Mouse (Mus musculus): Measurements from ENCODE around the gene Mrpl33. TPM values are rescaled to one million over a fixed set of nuclear protein-coding genes. Genes with fewer than 3 reads are reported as not detected.

Mrpl33 gene
- polyA plus RNA-seq, 1 experiment: 97.5 TPM

DNA sequence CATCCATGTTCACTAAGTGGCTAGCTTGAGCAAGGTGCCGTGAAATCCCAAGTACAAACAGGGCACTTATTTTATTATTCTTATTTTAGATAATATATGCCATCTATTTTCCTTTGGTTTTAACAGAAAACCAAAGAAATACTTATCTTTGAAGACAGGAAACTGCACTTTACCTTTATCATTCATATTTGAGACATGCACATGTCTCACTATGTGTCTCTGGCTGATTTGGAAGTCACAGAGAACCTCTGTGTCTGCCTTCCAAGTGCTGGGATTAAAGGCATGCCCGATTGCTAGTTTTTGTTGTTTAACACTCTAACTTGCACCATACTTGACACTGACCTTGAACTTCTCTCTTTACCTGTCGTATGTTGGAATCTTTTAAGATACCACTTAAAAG lies 91.2 kb downstream of the Mrpl33 start:
- no peak for DNase-seq (ENCODE audit: extremely low spot score in 1 of 2, low spot score in 1 of 2)

DNA sequence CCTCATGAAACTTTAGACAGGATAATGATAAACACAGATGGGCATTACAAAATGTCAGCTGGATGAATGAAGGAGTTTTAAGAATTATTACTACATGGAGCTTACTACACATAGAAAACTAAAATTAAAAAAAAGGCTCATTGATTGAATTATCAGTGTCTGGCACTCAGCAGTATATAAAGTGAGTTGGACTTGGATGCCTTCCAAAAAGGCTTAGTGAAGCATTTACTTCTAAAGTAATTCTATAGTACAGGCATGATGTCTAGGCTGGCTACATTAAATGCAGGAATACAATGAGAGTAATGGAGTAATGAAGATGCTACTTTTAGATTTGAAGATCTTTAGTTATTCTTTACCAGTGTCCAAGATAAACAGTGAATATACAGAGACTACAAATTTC lies 96.5 kb downstream of the Mrpl33 start:
- no peak for DNase-seq (ENCODE audit: extremely low spot score in 1 of 2, low spot score in 1 of 2)

DNA sequence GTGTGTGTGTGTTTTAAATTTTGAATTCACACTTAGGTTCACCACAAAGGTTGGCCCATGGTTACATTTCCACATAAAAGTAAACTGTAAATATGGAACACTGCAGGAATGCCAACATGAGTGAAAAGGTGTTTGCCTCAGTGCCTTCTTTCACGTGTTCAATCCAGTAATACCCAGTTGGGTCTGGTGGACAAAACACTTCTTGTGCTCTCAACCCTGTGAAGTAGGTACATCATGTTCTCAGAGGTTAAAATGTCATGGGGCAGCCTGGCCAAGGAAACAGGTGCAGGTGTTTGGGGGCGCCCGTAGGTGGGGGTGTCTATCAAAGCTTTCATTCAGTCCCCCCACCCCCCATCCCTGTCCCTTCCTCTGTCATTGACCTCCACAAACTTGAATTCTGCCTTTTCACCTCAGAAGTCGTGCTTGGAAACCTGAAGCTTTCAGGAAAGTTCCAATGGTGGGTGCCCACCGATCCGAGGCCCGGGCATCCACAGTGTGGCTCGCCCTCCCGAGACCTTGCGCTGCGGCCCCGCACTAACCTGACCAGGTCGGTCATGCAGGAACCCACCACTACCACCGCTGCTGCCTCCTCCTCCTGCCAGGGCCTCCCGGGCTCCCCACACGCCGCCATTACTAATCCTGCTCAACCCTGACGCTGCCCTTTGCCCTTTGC lies 100.4 kb downstream of the Mrpl33 start, which contains the start of gene Rbks:
Rbks (minus strand) TSS at position 657 of the 673 bp plus-strand sequence.
- DNase-seq (ENCODE audit: extremely low spot score in 1 of 2, low spot score in 1 of 2): no peak

DNA sequence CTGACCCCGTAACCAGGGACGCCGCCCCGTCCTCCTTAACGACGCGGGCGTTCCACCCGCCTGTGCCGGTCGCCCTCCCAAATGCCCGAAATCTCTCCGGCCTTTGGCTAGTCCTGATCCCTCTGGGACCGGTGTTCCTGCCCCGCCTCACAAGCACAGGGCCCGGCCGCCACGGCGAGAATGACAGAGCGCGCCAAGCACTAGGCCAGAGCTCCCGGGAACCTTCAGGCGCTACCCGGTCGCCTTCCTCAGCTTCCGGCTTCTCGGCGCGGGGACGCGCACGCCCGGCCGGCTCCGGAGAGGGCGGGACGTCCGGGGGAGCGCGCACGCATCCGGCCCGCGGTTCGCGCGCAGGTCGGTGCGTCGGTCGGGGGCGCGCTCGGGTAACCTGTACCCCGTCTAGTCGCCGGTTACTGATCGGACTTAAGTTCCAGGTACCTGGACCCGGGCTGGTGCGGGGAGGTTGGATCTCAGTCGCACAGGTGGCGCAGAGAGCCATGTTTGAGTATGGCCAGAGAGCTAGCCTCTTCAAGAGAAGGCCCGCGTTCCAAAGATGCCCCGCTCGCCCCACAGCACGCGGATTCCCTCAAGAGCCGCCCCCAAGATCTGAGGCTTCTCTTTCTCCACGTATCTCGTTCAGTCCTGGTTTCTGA lies 101.0 kb downstream of the Mrpl33 start, which contains the start of gene Babam2:
Babam2 (plus strand) TSS at position 41 of the 653 bp plus-strand sequence.
- DNase-seq (ENCODE audit: extremely low spot score in 1 of 2, low spot score in 1 of 2): peak; percentile 72 to 88

DNA sequence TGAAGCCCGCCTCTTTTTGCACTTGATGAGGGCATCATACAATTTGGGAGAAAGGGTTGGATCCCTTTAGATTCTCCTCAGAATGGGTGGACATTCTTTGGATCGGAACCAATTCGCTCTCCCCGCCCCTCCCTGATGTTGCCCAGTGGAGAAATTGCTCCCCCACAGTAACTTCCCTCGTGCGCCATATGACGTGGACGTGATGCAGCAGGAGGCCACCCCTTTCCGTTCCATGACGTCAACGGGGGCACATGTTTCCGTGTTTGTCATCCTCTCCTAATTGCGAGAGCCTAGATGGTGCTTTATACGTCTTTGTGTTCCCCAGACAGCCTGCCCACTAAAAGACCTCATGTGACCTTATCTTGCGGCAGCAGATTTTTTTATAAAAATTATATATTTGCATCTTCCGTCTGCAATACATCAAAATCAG lies 101.6 kb downstream of the Mrpl33 start:
- peak; percentile 77 to 85 for DNase-seq (ENCODE audit: extremely low spot score in 1 of 2, low spot score in 1 of 2)

DNA sequence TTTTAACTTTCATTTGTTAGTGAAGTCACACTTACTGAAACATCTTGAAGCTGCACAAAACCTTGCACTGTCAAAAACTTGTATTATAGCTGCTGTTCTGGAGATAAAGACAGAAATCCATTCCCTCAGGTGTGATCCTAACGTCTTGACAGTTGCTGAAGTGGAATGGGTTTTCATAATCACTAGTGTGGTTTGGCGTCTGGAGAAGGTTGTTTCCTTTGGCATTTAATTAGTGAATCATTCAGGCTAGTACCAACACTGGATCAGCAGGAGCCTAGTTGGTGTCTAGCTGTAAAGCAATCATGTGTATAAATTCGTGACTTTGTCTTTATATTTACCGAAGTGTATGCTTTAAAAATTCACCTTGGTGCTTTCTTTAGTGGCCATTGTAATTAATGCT lies 102.2 kb downstream of the Mrpl33 start:
- DNase-seq (ENCODE audit: extremely low spot score in 1 of 2, low spot score in 1 of 2): no peak

DNA sequence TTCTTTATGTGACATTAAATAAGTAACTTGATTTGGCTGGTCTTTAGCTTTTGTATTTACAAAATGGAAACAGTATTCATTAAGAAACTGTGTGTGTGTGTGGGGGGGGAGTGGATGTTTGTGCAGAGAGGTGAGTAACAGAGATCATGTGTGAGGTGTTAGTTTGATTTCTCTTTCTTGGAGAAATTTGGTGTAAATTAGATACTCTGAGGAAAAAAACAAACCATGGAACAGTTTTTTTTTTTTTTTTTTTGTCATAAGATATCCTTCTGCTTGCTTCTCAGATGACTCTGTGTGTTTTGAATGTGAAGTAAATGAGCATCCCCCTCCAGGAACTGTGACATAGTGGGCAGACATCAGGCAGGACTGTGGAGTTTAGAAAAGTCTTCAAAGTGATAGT lies 102.7 kb downstream of the Mrpl33 start:
- no peak for DNase-seq (ENCODE audit: extremely low spot score in 1 of 2, low spot score in 1 of 2)

DNA sequence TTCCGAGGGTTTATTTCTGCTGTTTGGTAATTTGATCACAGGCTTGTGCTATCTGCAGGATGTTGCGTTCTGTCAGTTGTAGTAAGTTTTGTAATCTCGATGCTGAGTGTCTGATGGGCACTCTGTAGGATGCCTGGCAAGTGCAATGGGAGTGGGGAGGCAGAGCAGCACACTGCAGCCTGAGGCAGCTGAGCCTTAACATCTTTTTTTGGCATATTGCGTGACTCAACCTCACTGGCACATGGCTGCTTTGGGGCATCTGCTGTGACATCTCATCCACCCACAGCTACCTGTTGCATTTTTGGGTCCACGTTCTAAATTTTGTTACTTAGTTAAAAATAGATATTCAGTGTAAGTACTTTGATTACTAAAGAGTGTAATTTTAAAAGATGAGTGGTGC lies 108.2 kb downstream of the Mrpl33 start:
- peak; percentile 85 to 88 for DNase-seq (ENCODE audit: extremely low spot score in 1 of 2, low spot score in 1 of 2)

DNA sequence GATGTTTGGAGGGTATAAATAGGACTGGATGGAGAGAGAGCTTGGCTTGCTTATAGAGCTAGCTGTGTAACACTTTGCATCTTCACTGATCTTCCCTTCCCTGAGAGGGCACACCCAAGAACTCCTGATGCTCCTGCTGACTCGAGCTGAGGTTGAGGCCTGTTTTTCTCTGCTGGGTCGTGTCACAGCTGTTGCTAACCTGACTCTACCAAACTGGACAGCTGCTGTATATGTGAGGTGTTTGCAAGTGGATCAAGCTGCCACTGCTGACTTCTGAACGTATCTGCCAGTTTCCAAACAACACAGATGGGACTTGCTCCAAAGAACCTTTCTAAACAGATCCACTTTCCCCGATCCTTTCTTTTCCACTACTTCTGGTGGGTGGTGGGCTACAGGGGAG lies 110.1 kb downstream of the Mrpl33 start:
- no peak for DNase-seq (ENCODE audit: extremely low spot score in 1 of 2, low spot score in 1 of 2)

DNA sequence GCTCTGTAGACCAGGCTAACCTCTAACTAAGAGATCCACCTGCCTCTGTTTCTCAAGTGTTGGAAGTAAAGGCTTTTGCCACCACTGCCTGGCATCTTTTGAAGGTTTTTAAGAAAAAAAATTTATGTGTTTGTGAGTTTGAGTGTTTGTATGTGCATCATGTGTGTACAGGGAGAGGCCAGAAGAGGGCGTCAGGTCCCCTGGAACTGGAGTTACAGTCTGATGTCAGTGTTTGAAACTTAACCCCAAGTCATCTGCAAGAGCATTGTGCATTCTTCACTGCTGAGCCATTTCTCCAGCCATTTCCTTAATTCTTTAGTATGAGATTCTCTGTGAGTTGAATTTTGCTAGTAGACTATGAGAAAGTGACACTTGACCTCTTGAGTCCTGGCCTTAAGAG lies 112.7 kb downstream of the Mrpl33 start:
- no peak for DNase-seq (ENCODE audit: extremely low spot score in 1 of 2, low spot score in 1 of 2)

DNA sequence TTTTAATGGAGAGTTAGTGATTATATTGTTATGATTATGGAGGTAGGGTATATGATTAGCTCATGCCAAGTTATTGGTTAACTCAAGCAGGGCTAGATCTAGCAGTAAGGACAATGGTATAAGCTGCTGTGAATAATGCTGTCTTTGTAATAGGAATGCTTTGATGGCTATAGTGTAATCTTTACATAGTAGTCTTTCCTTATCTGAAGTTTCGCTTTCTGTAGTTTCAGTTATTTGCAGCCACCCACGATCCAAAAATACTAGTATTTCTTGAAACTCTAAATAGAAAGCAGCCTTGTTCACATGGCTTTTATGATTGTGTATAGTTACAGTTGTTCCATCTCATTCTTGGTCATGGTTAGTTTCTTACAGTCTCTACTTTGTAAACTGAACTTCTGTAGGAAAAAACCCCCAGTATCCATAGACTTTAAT lies 116.6 kb downstream of the Mrpl33 start:
- DNase-seq (ENCODE audit: extremely low spot score in 1 of 2, low spot score in 1 of 2): no peak

DNA sequence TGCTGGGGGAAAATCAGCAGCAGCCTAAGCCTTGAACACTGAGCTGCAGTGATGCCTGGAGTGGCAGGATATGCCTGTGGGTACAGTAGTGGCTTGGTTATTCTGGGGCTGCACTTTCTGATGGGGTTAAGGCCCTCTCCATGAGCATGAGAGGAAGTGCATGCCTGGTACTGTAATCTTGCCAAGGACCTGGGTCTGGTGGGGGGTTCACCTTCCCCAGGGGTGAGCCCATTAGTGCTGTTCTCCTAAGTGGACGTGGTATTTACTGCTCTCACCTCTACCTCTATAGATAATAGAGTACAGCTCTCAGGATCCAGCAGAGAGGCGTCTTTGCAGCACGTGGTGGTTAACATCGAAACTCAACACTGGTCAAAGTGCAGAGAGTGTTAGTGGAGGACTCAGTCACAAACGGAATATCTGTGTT lies 117.1 kb downstream of the Mrpl33 start:
- DNase-seq (ENCODE audit: extremely low spot score in 1 of 2, low spot score in 1 of 2): no peak

Other genes starting within 250 kb of the Mrpl33 start
- 46.1 and 51.9 TPM in 2 replicates for gene Zfp512, start 144.5 kb upstream of the Mrpl33 start, polyA plus RNA-seq (2012; rRNA removed)
- not detected in 2 replicates for gene 4930548H24Rik, start 111.2 kb upstream of the Mrpl33 start, polyA plus RNA-seq (2012; rRNA removed)
- 22.0 and 26.7 TPM in 2 replicates for gene Gpn1, start 102.2 kb upstream of the Mrpl33 start, polyA plus RNA-seq (2012; rRNA removed)
- gene Slc4a1ap, start 69.9 kb upstream of the Mrpl33 start, polyA plus RNA-seq (2012; rRNA removed): 25.6 and 28.7 TPM in 2 replicates
- gene Supt7l, start 69.1 kb upstream of the Mrpl33 start, polyA plus RNA-seq (2012; rRNA removed): 15.0 and 15.8 TPM in 2 replicates
- 3.1 and 3.6 TPM in 2 replicates for gene Rbks, start 100.7 kb downstream of the Mrpl33 start, polyA plus RNA-seq (2012; rRNA removed)
- gene Babam2, start 100.7 kb downstream of the Mrpl33 start, polyA plus RNA-seq (2012; rRNA removed): 44.9 and 45.2 TPM in 2 replicates

All from frontal cortex, adult 2 months (tissue).